Mouse (Mus musculus): ENCODE results near the gene Brd7. TPM values are rescaled to one million over a fixed set of nuclear protein-coding genes. Genes with fewer than 3 reads are reported as not detected.

Brd7 gene
- polyA plus RNA-seq (2014; fragmentation: Nextera tagmentation; extraction: Ambion mirVana), result 70.0 and 88.9 TPM in 2 replicates

DNA sequence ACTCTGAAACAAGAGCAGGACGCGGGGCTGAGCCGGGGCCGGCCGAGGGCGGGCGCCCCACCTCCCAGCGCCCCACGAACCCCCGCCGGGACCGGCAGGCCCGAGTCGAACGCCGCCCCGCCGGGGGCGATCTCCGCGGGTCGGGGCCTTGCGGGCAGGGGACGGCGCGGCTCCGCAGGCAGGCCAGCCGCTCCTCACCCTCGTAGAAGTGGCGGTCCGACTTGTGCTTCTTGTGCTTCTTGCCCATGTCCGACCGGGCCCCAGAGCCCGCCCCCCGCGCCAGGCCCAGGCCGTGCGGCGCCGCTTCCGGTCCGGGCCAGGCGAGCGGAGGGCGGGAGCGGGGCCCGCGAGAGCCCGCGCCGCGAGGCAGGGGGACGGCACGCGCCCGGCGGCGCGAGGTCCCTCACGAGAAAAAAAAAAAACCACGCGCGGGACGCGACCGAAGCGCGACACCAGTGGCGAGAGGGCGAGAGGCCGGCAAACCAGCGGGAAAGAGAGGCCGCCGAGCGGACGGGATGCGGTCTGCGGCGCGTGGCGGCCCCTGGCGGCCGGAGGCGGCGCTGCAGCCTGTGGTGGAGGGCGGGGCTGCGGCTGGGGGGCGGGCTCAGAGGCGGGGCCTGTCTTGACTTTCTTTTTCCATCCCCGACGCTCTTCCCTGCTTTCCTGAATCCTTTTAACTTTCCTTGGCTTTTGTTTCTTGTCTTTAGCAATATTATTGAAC, at the start of gene Brd7:
TSS of gene Brd7 (minus strand) at position 487 of the 721 bp plus-strand sequence.
- H3K27me3 ChIP-seq (ENCODE audit: control insufficient read depth, insufficient read depth, low read length), result no peaks in the 10 kb centered on the region
- under 1% methylated on average over 86 of the region's 91 CpGs for WGBS
- peak within 1 kb of the TSS; percentile 97 for H3K9ac ChIP-seq (ENCODE audit: low read depth, low read length)

DNA sequence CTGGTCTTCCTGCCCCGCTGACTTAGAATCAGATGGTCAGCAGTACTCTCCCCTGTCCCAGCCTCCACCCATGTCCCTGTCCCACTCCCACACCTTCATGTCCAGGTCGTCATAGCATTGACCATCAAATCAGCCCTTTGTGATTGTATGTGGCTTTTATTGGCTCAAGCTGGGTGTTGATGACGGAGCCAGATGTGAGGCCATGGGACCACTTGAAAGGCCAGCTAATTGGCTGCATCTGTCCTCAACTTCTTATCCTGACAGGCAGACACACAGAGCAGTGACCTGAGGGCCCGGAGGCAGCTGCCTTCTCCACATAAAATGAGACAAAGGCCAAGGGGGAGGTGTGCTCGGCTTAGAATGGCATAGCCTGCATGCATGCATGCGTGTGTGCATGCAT, 49.5 kb upstream of the Brd7 start:
- H3K36me3 ChIP-seq (ENCODE audit: control insufficient read depth, insufficient read depth, low read length), result no peaks in the 10 kb centered on the region
- no peak for ATAC-seq (ENCODE audit: low FRiP score, low TSS enrichment)
- no peak overlapping the region for H3K9ac ChIP-seq (ENCODE audit: low read depth, low read length)
- 62% methylated on average over 6 of the region's 6 CpGs for WGBS
- H3K4me3 ChIP-seq (ENCODE audit: low read length), result no peak overlapping the region
- H3K27ac ChIP-seq (ENCODE audit: low read depth, low read length), result no peak overlapping the region
- H3K9me3 ChIP-seq (ENCODE audit: control insufficient read depth, low read length), result peaks cover 5% of the 10 kb centered on the region
- H3K27me3 ChIP-seq (ENCODE audit: control insufficient read depth, insufficient read depth, low read length), result no peaks in the 10 kb centered on the region
- no peaks in the 10 kb centered on the region for H3K4me1 ChIP-seq (ENCODE audit: control insufficient read depth, insufficient read depth, low read length)
- H3K4me2 ChIP-seq (replicated peaks; ENCODE audit: low read depth, low read length), result no peak overlapping the region

More for the DNA sequence above, at the start of gene Brd7:
- peaks cover 7% of the 10 kb centered on the region; the same call in 1 of the 2 replicates for H3K4me1 ChIP-seq (ENCODE audit: control insufficient read depth, insufficient read depth, low read length)
- peaks cover 4% of the 10 kb centered on the region; the same call in 1 of the 2 replicates for H3K9me3 ChIP-seq (ENCODE audit: control insufficient read depth, low read length)
- peak within 1 kb of the TSS; percentile 84 for H3K4me2 ChIP-seq (replicated peaks; ENCODE audit: low read depth, low read length)
- peak; percentile 92 for ATAC-seq (ENCODE audit: low FRiP score, low TSS enrichment)
- peak within 1 kb of the TSS; percentile 86 for H3K27ac ChIP-seq (ENCODE audit: low read depth, low read length)
- H3K4me3 ChIP-seq (ENCODE audit: low read length), result peak within 1 kb of the TSS; percentile 98
- H3K36me3 ChIP-seq (ENCODE audit: control insufficient read depth, insufficient read depth, low read length), result peaks cover 23% of the 10 kb centered on the region

DNA sequence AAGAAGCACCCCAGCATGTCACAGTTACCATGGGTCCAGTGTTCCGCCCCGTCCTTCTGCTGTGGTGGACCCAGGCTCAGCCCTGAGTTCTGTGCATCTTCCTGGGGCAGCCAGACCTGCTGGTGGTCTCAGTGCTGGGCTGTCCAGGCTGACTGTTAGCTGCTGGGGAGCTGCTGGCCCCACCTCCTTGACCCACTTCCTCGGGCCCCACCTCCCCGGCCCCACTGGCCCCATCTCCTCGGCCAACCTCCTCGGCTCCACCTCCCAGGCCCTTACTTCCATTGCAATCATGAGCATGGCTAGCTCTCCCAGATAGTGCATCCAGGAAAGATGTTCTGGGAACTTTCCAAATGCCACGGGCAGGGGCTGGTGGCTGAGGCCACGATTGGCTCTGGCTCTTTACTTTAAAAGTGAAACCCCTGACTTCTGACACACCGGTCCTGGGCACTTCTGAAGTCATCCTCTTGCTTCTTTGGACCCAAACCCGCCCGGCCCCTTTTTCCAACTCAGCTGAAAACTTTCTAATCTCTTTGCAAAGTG, 47.5 kb upstream of the Brd7 start:
- H3K36me3 ChIP-seq (ENCODE audit: control insufficient read depth, insufficient read depth, low read length), result no peaks in the 10 kb centered on the region
- H3K9ac ChIP-seq (ENCODE audit: low read depth, low read length), result no peak overlapping the region
- peaks cover 8% of the 10 kb centered on the region for H3K9me3 ChIP-seq (ENCODE audit: control insufficient read depth, low read length)
- no peaks in the 10 kb centered on the region for H3K27me3 ChIP-seq (ENCODE audit: control insufficient read depth, insufficient read depth, low read length)
- H3K4me1 ChIP-seq (ENCODE audit: control insufficient read depth, insufficient read depth, low read length), result no peaks in the 10 kb centered on the region
- 51% methylated on average over 11 of the region's 11 CpGs for WGBS
- no peak for ATAC-seq (ENCODE audit: low FRiP score, low TSS enrichment)
- no peak overlapping the region for H3K4me3 ChIP-seq (ENCODE audit: low read length)
- H3K4me2 ChIP-seq (replicated peaks; ENCODE audit: low read depth, low read length), result no peak overlapping the region
- no peak overlapping the region for H3K27ac ChIP-seq (ENCODE audit: low read depth, low read length)

DNA sequence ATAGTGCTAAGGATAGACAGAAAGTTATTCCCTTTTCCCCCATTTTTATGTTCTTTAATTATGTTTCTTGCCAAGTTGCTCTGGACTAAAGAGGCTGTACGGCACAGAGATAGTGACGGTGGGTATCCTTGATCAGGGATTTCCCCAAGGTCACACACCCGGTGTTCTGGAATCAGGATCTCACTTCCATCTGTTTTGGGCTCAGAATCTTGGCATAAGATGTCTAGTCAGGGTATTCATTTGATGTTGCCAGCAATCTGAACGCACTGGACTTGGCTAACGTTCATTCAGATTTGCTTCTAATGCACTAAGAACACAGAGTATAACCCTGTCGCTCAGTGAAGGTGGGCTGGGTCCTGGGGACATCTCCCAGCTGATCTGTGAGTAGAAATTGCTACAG, 45.7 kb upstream of the Brd7 start:
- no peaks in the 10 kb centered on the region for H3K4me1 ChIP-seq (ENCODE audit: control insufficient read depth, insufficient read depth, low read length)
- 95% methylated on average over 6 of the region's 6 CpGs for WGBS
- peaks cover 8% of the 10 kb centered on the region for H3K9me3 ChIP-seq (ENCODE audit: control insufficient read depth, low read length)
- H3K27ac ChIP-seq (ENCODE audit: low read depth, low read length), result no peak overlapping the region
- no peak overlapping the region for H3K4me2 ChIP-seq (replicated peaks; ENCODE audit: low read depth, low read length)
- H3K4me3 ChIP-seq (ENCODE audit: low read length), result no peak overlapping the region
- H3K36me3 ChIP-seq (ENCODE audit: control insufficient read depth, insufficient read depth, low read length), result no peaks in the 10 kb centered on the region
- H3K27me3 ChIP-seq (ENCODE audit: control insufficient read depth, insufficient read depth, low read length), result no peaks in the 10 kb centered on the region
- ATAC-seq (ENCODE audit: low FRiP score, low TSS enrichment), result no peak
- H3K9ac ChIP-seq (ENCODE audit: low read depth, low read length), result no peak overlapping the region

DNA sequence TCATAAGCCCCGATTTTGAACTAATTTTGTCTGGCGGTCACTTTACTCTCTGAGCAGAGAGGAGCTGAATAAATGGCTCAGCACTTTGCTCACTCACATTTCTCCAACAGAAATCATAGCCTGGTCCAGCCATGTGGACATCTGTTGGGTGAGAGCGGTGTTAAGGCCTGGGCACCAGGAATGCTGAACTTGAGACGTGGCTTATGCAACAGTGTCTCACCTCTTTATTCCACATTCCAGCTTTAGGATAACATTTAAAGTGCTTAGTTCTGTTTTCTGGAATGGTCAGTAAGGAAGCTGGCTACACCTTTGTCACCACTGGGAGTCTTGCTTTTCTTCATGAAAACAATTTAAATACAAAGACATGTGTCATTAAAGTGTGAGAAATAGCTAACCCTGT, 36.1 kb upstream of the Brd7 start:
- Histone ChIP-seq H3K4me1 (ENCODE audit: control insufficient read depth, insufficient read depth, low read length) (no peaks in the 10 kb centered on the region), H3K36me3 (ENCODE audit: control insufficient read depth, insufficient read depth, low read length) (no peaks in the 10 kb centered on the region), H3K4me2 (replicated peaks; ENCODE audit: low read depth, low read length) (no peak overlapping the region), H3K9ac (ENCODE audit: low read depth, low read length) (no peak overlapping the region), H3K9me3 (ENCODE audit: control insufficient read depth, low read length) (no peaks in the 10 kb centered on the region), H3K27me3 (ENCODE audit: control insufficient read depth, insufficient read depth, low read length) (no peaks in the 10 kb centered on the region), H3K27ac (ENCODE audit: low read depth, low read length) (no peak overlapping the region), H3K4me3 (ENCODE audit: low read length) (no peak overlapping the region)
- ATAC-seq (ENCODE audit: low FRiP score, low TSS enrichment), result no peak
- 90% methylated on average over 4 of the region's 4 CpGs for WGBS

DNA sequence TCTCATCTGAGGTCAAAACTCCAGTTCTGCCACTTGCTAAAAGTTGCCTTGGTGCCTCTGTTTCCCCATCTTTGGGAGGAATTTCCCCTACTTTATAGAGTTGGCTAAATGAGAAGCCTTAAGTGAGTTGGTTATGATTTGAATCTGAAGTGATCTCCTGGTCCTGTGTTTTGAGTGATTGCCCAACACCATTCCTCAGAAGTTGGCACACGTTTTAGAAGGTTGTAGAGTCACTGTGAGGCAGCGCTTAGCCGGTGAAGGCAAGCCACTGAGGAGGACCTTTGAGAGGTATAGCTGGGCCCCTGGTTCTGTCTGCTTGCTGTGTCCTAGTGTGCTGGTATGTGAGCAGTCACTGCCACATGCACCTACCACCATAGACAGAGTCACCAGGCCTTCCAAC, 31.3 kb upstream of the Brd7 start:
- WGBS, result 91% methylated on average over 3 of the region's 3 CpGs
- H3K27ac ChIP-seq (ENCODE audit: low read depth, low read length), result no peak overlapping the region
- H3K4me2 ChIP-seq (replicated peaks; ENCODE audit: low read depth, low read length), result no peak overlapping the region
- ATAC-seq (ENCODE audit: low FRiP score, low TSS enrichment), result no peak
- H3K9ac ChIP-seq (ENCODE audit: low read depth, low read length), result no peak overlapping the region
- H3K4me3 ChIP-seq (ENCODE audit: low read length), result no peak overlapping the region
- no peaks in the 10 kb centered on the region for H3K4me1 ChIP-seq (ENCODE audit: control insufficient read depth, insufficient read depth, low read length)
- H3K9me3 ChIP-seq (ENCODE audit: control insufficient read depth, low read length), result no peaks in the 10 kb centered on the region
- H3K36me3 ChIP-seq (ENCODE audit: control insufficient read depth, insufficient read depth, low read length), result no peaks in the 10 kb centered on the region
- no peaks in the 10 kb centered on the region for H3K27me3 ChIP-seq (ENCODE audit: control insufficient read depth, insufficient read depth, low read length)

DNA sequence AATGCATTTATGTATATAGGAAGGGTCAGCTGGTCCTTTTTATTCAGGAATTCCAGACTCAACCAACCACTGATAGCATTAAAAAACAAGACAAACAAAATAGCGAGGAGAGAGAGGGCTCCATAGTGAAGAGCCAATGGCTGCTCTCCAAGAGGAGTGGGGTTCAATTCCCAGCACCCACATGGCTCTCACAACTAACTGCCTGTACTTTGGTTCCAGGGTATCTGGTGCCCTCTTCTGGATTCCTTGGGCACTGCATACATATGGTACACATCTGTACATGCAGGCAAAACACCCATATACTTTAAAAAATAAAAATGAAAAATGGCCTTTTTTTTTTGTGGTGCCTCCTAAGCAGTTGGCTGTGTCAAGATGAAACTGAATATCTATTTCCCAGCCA, 28.8 kb upstream of the Brd7 start:
- no peaks in the 10 kb centered on the region for H3K36me3 ChIP-seq (ENCODE audit: control insufficient read depth, insufficient read depth, low read length)
- no peaks in the 10 kb centered on the region for H3K4me1 ChIP-seq (ENCODE audit: control insufficient read depth, insufficient read depth, low read length)
- H3K4me3 ChIP-seq (ENCODE audit: low read length), result no peak overlapping the region
- no peak overlapping the region for H3K9ac ChIP-seq (ENCODE audit: low read depth, low read length)
- H3K27ac ChIP-seq (ENCODE audit: low read depth, low read length), result no peak overlapping the region
- WGBS, result 95% methylated on average over 1 of the region's 1 CpGs
- no peak overlapping the region for H3K4me2 ChIP-seq (replicated peaks; ENCODE audit: low read depth, low read length)
- H3K9me3 ChIP-seq (ENCODE audit: control insufficient read depth, low read length), result no peaks in the 10 kb centered on the region
- ATAC-seq (ENCODE audit: low FRiP score, low TSS enrichment), result no peak
- H3K27me3 ChIP-seq (ENCODE audit: control insufficient read depth, insufficient read depth, low read length), result no peaks in the 10 kb centered on the region

DNA sequence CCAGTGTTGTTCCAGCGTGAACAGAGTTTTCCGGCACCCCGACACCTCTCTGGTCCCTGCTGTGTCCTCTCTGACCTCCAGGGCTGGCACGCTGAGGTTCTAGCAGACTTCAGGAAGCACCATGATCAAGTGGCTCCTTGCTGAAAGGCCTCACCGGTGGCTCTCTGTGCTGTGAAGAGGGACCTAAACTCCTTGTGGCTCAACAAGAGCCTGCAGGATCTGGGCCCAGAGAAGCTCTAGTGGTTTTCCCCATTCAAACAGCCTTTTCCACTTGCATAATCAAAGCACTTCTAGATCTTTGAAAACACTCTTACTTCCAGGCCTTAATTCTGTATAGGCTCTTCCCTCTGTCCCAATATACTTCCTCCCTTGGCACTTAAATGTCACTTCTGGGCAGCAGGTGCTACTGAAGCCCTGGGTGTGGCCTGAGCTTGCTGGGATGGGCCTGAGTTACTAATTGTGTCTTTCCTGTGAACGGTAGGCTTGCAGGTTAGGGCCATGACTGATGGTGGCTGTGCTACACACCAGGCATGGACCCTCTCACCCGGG, 26.8 kb upstream of the Brd7 start:
- Histone ChIP-seq H3K4me1 (ENCODE audit: control insufficient read depth, insufficient read depth, low read length) (no peaks in the 10 kb centered on the region), H3K9ac (ENCODE audit: low read depth, low read length) (no peak overlapping the region), H3K27ac (ENCODE audit: low read depth, low read length) (no peak overlapping the region), H3K4me2 (replicated peaks; ENCODE audit: low read depth, low read length) (no peak overlapping the region), H3K27me3 (ENCODE audit: control insufficient read depth, insufficient read depth, low read length) (no peaks in the 10 kb centered on the region), H3K4me3 (ENCODE audit: low read length) (no peak overlapping the region), H3K9me3 (ENCODE audit: control insufficient read depth, low read length) (no peaks in the 10 kb centered on the region), H3K36me3 (ENCODE audit: control insufficient read depth, insufficient read depth, low read length) (no peaks in the 10 kb centered on the region)
- WGBS, result 58% methylated on average over 7 of the region's 7 CpGs
- ATAC-seq (ENCODE audit: low FRiP score, low TSS enrichment), result no peak

DNA sequence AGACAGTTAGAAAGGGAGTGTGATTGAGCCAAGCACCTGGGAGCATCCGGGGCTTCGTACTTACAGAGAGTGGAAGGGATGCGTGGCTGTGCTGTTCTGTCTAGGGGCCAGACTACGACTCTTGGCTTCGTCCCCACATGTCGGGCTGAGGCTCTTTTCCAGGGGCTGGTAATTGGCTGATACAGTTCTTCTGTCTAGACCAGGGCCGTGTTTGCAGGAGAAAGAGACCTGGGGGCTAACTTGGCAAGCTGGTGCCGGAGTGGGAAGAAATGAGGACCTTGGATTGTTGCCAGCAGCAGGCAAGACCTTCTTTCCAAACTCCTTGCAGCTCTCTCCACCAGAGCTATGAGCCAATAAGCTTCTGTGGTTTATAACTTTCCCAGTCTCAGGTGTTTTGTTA, 25.9 kb upstream of the Brd7 start:
- WGBS, result 82% methylated on average over 8 of the region's 8 CpGs
- no peak for ATAC-seq (ENCODE audit: low FRiP score, low TSS enrichment)
- no peaks in the 10 kb centered on the region for H3K9me3 ChIP-seq (ENCODE audit: control insufficient read depth, low read length)

More for the DNA sequence above, 25.9 kb upstream of the Brd7 start:
- Histone ChIP-seq H3K4me1 (ENCODE audit: control insufficient read depth, insufficient read depth, low read length) (no peaks in the 10 kb centered on the region), H3K4me2 (replicated peaks; ENCODE audit: low read depth, low read length) (no peak overlapping the region), H3K27me3 (ENCODE audit: control insufficient read depth, insufficient read depth, low read length) (no peaks in the 10 kb centered on the region), H3K4me3 (ENCODE audit: low read length) (no peak overlapping the region), H3K36me3 (ENCODE audit: control insufficient read depth, insufficient read depth, low read length) (no peaks in the 10 kb centered on the region), H3K27ac (ENCODE audit: low read depth, low read length) (no peak overlapping the region), H3K9ac (ENCODE audit: low read depth, low read length) (no peak overlapping the region)
